Mouse (Mus musculus): ENCODE data around the gene Mid1.

Gene Mid1

GRCm38 (mm10) chrX:169826947-169827346 lies 141.9 kb downstream of the Mid1 start:
- DNase-seq = peak; percentile 53

- DNase-seq = no peak
Observed at GRCm38 (mm10) chrX:169827720-169828119, 142.7 kb downstream of the Mid1 start.

GRCm38 (mm10) chrX:169828136-169828535 lies 143.1 kb downstream of the Mid1 start:
- no peak for DNase-seq

DNA sequence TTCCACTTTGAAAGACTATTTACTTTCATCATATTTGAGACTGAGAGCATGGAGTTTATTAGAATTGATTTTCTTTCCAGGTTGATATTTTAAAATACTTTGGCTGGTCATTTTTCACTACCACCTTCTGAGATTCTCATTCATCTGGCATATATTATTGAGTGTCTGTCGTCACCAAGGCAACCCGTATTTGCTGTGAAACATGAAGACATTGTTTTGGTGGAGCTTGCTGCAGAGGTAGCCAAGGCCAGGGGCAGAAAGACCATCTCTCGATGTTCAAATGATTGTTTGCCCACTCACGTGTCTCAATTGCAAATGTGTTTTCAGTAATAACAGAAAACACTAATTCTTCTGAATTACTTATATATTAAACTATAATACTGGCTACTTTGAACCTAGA lies 145.1 kb downstream of the Mid1 start:
- DNase-seq = no peak

DNA sequence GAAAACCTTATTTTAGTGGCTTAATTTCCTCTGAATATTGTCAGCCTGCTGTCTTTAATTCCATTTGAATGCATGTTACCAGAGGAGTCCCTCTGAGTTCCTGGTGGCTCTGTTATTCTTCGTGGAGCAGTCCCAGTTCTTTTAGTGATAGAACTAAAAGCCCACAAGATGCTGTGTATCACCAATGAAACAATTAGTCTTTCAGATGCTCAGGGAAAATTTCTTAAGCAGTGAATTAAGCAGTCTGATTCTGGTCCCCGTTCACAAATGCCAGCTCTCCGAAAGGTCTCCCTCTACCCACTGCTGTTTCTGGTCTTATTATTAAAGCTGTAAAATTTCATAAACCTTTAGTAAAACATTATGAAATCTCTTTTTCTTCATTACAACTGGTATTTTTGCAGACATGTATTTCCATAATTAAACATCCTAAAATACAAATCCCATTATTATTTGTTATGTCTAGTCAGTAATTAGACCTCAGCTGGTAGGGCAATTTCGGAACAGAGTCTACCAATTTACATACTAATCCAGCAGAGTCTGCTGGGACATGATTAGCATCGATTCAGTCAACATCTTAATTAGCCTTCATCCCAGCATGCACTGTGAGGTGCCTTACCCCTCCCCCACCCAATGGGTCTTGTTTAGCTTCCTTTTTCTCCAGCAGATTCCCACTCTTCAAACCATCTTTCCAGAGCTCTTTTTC lies 153.1 kb downstream of the Mid1 start:
- DNase-seq = peak; percentile 36

- DNase-seq = no peak
Observed at GRCm38 (mm10) chrX:169838650-169838971, 153.6 kb downstream of the Mid1 start.

- no peak for DNase-seq
Observed at GRCm38 (mm10) chrX:169843267-169843666, 158.3 kb downstream of the Mid1 start.

DNA sequence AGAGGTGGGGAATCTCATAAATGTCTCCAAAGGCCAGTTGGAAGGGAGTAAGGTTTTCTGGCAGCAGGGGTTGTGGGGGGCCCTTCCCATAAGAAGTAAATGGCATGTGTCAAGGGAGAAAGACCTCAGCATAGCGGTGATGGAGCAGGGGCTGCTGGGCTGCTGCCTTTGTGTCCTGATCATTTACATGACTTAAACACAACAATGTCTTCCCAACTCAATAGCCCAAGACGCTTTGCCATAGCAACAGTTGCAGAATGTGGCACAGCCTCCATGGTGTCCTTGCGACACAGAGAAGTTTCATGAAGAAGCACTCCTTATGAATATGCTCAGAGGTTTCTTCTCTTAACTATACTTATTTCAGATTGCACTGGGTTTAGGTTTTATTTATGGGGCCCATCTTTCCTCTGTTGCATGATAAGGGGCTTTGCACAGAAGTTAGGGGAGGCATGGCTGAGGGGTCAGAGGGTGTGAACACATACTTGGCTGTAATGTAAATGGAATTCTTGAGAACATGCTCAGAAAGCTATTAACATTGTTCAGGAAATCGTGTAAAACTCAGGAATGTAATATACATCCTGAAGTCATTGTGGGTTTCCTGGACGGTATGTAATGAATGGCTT lies 159.3 kb downstream of the Mid1 start:
- DNase-seq = no peak

DNA sequence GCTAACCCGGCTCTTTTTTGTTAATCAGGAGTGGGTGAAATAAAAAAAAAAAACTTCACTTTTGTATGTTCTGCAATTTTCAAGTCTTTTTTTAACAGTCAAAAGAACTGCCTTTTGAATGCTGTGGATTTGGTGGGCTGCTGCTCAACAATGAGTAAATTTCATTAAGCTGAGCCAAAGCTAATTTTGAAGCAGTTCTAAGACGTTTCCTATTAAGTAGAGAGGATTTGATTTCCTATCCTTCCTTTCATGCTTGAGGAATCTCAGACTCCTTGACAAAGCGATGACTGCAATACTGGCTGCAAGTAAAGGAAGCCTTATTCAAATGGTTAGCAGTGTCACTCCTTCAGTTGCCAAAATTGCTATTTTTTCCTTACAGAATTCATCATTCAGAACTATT lies 161.2 kb downstream of the Mid1 start:
- DNase-seq = no peak

- no peak for DNase-seq
Observed at GRCm38 (mm10) chrX:169861194-169861720, 176.3 kb downstream of the Mid1 start.

DNA sequence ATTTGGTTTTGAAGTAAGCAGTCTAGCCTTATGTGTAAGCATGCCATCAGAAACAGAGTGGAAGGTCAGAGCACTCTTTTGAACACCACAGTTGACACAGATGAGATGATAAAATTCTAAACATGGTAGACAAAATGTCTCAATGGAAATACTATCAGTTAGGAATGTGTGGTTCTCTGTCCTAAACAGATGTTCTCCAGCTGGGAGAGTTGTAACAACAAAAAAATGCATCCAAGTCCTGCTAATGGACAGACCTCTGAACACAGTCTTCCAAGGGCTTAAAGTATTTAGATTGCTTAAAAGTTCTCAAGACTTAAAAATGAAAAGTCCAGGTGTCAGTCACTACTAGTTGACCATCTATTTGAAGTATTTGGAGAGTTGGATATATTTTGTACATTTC lies 177.4 kb downstream of the Mid1 start:
- DNase-seq = no peak

GRCm38 (mm10) chrX:169862848-169863247 lies 177.8 kb downstream of the Mid1 start:
- no peak for DNase-seq

- no peak for DNase-seq
Observed at GRCm38 (mm10) chrX:169863841-169864240, 178.8 kb downstream of the Mid1 start.

DNA sequence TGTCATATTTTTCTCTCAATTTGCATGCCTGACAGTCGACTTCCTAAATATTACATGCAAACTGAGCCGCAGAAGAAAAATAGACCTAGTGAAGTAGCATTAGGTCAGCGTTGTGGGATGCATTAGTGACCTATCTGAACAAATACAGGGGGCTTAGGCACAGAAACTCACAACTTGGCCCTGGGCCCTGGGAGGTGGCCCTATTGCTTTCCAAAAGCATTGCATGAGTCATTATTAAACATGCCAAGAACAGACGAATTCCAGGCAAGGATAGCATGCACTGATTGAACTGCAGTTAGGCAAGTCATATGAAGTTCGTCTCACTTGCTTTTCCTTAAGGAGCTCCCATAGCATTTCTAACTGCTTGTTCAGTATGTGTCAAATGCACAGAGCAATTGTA lies 183.2 kb downstream of the Mid1 start:
- DNase-seq = no peak

DNA sequence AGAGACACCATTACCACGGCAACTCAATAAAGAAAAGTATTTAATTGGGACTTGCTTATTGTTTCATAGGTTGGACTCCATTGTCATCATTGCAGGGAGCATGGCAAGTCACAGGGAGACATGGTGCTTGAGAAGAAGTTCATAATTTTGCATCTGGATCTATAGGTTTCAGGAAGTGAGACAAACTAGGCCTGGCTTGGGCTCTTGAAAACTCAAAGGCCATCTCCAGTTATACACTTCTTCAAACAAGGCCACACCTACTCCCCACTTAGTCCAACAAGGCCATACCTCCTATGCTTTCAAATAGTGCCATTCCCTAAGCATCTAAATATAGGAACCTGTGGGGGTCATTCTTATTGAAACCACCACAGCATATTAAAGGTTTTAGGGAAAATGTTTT lies 189.5 kb downstream of the Mid1 start:
- DNase-seq = no peak

DNA sequence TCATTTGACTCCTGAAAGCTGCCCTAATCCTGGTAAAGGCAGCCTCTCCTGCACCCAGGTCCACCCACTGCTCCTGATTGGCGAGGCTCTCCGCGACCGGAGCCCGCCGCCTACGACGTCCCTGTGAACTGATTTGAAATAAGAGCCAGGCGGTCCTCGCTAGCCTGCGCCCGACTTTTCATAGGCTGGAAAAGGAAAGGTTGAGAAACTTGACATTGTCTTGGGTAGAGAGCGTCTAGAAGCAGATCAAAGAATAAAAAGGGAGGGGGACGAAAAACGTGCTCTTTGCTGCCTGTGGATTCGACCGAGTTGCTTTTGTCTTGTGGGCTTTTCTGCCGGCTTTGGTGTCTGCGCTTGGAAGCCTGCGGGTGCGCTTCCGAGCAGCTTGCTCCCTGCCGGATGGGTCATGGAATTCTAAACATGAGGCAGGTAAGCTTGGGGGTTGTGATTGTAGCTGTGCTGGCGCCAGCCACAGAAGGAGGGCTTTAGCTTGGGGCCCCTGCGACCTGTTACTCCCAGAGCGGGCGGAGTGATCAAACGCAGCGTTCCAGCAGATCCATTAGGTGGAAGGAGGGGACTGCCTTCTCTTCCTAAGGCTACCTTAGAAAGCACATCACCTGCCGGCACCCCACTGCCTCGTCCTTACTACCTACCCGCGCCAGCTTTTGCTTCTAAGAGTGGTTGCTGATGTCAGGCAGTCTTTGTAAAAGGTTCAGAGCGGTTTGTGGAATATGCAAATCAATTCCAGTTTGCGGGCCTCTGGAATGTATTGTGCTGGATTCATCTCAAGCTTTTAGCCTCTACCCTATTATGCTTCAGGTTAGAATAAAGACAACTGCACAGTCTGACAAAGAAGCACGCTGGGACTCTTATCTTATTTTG lies 194.7 kb downstream of the Mid1 start:
- DNase-seq = peak; percentile 58

DNA sequence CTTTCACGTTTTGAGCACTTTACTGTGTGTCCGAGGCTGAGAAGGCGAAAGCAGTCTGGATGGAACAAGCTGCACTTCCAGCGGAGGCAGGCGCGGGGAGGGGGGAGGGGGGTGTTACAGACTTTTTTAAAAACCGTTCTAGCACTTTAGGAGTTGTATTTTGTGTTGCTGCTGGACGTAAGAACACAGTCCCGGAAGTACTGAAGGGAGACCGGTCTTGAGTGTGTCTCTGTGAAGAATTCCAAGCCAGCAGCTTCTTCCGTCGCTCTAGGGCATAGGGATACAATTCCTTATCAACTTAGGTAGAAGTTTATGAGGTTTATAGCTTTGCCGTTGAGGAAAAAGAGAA lies 195.3 kb downstream of the Mid1 start:
- peak; percentile 11 for DNase-seq

DNA sequence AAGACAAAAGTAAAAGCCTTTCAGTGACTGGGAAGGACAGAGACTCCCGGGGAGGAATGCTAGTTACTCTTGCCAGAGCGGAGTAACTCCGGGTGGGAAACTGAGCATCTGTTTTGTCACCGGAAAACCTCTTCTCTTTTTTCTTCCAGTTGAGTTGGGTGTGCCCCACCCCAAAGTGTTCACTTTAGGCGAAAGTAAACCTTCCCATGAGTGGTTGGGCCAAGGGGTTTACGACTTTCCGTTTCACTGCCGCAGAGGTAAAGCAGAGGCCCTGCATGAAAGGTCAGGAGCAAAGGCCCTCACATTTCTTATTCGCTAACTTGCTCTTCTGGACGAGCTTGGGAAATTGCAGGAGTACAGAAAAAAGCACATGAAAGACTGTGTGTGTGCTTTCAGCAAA lies 195.8 kb downstream of the Mid1 start:
- no peak for DNase-seq

DNA sequence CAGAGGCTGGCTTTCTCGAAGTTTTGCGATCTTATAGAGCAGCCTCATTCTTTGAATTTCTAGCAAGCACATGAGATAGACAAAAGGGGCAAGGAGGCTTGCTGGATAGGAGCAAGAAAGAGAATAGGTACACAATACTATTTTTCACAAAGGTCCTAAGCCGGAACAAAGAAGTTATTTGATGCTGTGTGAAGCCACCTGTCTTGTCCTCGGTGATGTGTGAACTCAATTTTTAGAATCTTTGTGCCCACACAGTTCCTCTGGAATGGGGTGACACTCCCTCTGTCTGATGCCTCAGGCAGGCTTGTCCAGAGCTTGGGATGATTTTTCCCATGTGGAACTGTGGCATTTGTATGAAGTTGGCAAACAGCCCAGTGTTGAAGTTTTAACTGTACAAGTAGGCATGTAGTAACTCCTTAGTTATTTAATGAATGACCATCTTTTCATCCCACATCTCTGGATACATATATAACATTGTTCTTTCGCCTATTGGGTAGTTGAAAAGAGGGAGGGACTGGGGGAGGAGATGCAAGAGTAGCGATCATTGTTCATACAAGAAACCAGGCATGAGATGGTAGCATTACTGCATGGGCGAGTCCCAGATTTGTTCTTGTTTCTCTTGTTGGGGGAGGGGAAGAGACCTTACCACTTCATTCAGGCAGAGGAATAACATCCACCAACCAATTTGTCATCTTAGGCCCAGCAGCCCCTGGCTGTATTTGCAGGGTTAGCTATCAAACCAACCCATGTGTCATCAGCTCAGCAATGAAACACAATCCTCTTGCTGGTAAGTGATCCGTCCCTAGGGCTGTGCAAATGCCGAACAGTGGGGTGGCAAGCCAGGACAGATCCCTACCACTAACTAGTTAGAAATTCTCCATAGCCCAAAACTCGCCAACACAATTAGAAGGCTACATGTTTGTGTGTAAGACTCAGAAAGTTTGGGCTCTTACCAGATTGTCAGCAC lies 196.5 kb downstream of the Mid1 start:
- DNase-seq = no peak

GRCm38 (mm10) chrX:169882220-169882609 lies 197.2 kb downstream of the Mid1 start:
- no peak for DNase-seq

- DNase-seq = no peak
Observed at GRCm38 (mm10) chrX:169883536-169884272, 198.7 kb downstream of the Mid1 start.

DNA sequence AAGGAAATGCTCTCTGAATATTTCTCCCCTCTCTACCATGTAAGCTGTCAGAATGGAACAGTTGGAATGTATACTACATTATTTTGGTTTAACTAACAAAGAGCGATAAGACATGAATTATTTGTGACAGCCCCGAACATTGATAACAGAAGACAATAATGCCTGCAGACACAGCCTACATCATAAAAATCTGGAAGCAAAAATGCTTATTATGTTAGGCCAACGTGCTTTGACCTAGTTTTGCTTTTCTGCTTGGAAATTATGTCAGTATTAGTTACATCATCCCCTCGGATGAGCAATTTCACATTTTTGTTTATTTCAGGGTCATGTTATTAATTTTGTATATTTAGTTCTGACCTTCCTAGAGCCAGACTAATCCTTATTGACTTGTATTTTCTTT lies 205.5 kb downstream of the Mid1 start:
- DNase-seq = no peak

Measured in right cerebral cortex, postnatal 4 days (tissue).